Mouse (Mus musculus): Measurements from ENCODE around the gene Ncoa5.

Ncoa5 gene

GRCm38 (mm10) chr2:165050826-165051548, 16.3 kb upstream of the Ncoa5 start:
- no peak for DNase-seq (ENCODE audit: low spot score in 2 of 2)

GRCm38 (mm10) chr2:165049044-165049443, 14.4 kb upstream of the Ncoa5 start:
- no peak for DNase-seq (ENCODE audit: low spot score in 2 of 2)

- no peak for DNase-seq (ENCODE audit: low spot score in 2 of 2)
These were observed 9.1 kb upstream of the Ncoa5 start for GRCm38 (mm10) chr2:165043729-165044128.

- DNase-seq (ENCODE audit: low spot score in 2 of 2), result no peak
These were observed 8.5 kb upstream of the Ncoa5 start for GRCm38 (mm10) chr2:165043090-165043636.

- DNase-seq (ENCODE audit: low spot score in 2 of 2), result no peak
These were observed 7.5 kb upstream of the Ncoa5 start for GRCm38 (mm10) chr2:165042126-165042525.

GRCm38 (mm10) chr2:165037415-165037814, 2.7 kb upstream of the Ncoa5 start:
- DNase-seq (ENCODE audit: low spot score in 2 of 2), result no peak

- no peak for DNase-seq (ENCODE audit: low spot score in 2 of 2)
These were observed 378 bp upstream of the Ncoa5 start for GRCm38 (mm10) chr2:165035058-165035431.

- no peak for DNase-seq (ENCODE audit: low spot score in 2 of 2)
These were observed 1.4 kb downstream of the Ncoa5 start for GRCm38 (mm10) chr2:165033306-165033705.

- no peak for DNase-seq (ENCODE audit: low spot score in 2 of 2)
These were observed 2.1 kb downstream of the Ncoa5 start for GRCm38 (mm10) chr2:165032533-165032932.

GRCm38 (mm10) chr2:165027163-165027562, 7.5 kb downstream of the Ncoa5 start:
- no peak for DNase-seq (ENCODE audit: low spot score in 2 of 2)

- no peak for DNase-seq (ENCODE audit: low spot score in 2 of 2)
These were observed 14.2 kb downstream of the Ncoa5 start for GRCm38 (mm10) chr2:165020490-165020889.

- no peak for DNase-seq (ENCODE audit: low spot score in 2 of 2)
These were observed 19.7 kb downstream of the Ncoa5 start for GRCm38 (mm10) chr2:165014935-165015334.

- no peak for DNase-seq (ENCODE audit: low spot score in 2 of 2)
These were observed 24.3 kb downstream of the Ncoa5 start for GRCm38 (mm10) chr2:165010351-165010750.

- no peak for DNase-seq (ENCODE audit: low spot score in 2 of 2)
These were observed 25.1 kb downstream of the Ncoa5 start for GRCm38 (mm10) chr2:165009581-165009980.

GRCm38 (mm10) chr2:165009161-165009560, 25.5 kb downstream of the Ncoa5 start:
- DNase-seq (ENCODE audit: low spot score in 2 of 2), result no peak

- DNase-seq (ENCODE audit: low spot score in 2 of 2), result no peak
These were observed 26.7 kb downstream of the Ncoa5 start for GRCm38 (mm10) chr2:165007986-165008385.

GRCm38 (mm10) chr2:165006813-165007212, 27.9 kb downstream of the Ncoa5 start:
- DNase-seq (ENCODE audit: low spot score in 2 of 2), result no peak

GRCm38 (mm10) chr2:165004237-165004636, 30.4 kb downstream of the Ncoa5 start:
- DNase-seq (ENCODE audit: low spot score in 2 of 2), result no peak

- DNase-seq (ENCODE audit: low spot score in 2 of 2), result no peak
These were observed 31.6 kb downstream of the Ncoa5 start for GRCm38 (mm10) chr2:165003108-165003507.

- no peak for DNase-seq (ENCODE audit: low spot score in 2 of 2)
These were observed 32.7 kb downstream of the Ncoa5 start for GRCm38 (mm10) chr2:165001958-165002357.

GRCm38 (mm10) chr2:164997721-164998428, 36.8 kb downstream of the Ncoa5 start:
- DNase-seq (ENCODE audit: low spot score in 2 of 2), result no peak

GRCm38 (mm10) chr2:164996848-164997720, 37.6 kb downstream of the Ncoa5 start:
- DNase-seq (ENCODE audit: low spot score in 2 of 2), result no peak

Measured in frontal cortex, postnatal 10 days (tissue).